Mouse (Mus musculus): ENCODE data around the gene Gm3636.
"Not testable (repeated sequence)": the region's sequence is repeated elsewhere in the genome, so short reads cannot be mapped to it uniquely, and the experiment has no call there.

DNA sequence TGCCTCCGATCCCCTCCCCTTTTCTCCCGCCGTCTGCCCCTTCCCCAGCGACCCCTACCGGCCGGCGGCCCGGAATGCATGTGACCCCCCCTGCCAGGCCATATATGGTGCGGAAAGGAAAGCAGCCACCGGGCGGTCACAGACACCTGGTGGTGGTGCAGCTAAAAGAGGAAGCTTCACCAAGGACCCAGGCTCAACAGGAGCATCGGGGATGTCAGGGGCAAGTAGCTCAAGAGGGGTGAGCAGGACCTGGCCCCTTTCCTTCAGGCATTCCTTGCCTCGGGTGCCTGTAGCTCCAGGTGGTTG lies 15.1 kb upstream of the Gm3636 start:
- TF ChIP-seq MAX (IDR thresholded peaks at IDR 0.05; ENCODE audit: low read depth); TCF12 (IDR thresholded peaks at IDR 0.05; ENCODE audit: insufficient read depth, poor library complexity, severe bottlenecking); USF1 (IDR thresholded peaks at IDR 0.05; ENCODE audit: low read depth): not testable (repeated sequence)
